Mouse (Mus musculus): ENCODE results near the gene Tmem91. TPM values are rescaled to one million over a fixed set of nuclear protein-coding genes. Genes with fewer than 3 reads are reported as not detected.
A peak's percentile ranks its signal among the peaks of the same experiment; 100 is the strongest.

Tmem91 gene
- polyA plus RNA-seq, 1 experiment from 2014 or later, result 2.7 TPM

DNA sequence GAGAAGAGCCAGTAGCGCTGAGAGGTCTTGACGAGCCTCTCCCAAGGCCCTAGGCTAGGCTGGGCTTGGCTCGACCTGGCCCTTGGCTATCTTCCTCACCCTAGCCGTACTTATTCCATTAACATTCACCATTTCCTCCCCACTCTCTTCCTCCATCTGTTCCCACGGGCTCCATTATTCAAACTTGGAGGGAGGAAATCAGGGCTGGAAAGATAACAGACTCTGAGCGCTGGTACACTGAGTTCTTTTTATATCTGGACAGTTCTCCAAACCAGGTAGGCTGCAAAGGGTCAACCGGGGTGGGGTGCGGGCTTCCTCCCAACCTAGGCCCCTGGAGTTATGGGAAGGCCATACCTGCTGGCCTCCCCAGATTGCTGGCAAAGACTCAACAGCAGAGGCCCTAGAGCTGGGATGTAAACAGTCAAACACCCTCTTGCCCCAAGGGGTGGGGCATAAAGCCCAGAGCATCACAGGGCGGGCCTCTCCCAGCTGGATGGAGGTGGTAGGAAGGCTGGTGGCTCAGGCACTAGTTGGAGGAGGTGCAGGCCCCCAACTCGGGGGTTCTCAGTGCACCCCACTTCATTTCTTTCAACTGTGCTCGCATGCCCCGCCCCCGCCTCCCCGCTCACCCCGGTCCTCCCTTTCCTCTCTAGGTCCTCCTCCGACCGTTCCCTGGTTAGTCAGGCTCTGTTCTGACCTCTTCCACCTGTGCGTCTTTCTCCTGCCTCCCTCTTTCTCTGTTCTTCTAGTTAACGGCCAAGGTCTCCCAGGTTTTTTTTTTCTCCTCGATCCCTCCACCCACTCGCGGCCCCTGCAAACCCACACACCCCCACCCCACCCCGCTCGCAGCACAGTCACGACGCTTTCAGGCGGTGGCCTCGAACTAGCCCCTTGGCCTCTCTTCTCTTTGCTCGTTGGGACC lies 48.2 kb downstream of the Tmem91 start, which contains the start of gene B3gnt8:
B3gnt8 (plus strand) TSS at position 146 of the 922 bp plus-strand sequence.
- H3K4me3 ChIP-seq, result peak within 1 kb of the TSS; percentile 49
- H3K27ac ChIP-seq (replicated peaks), result peak within 1 kb of the TSS; percentile 39; the same call in 1 of the 2 replicates
- DNase-seq (ENCODE audit: low spot score), result no peak
- no peaks in the 10 kb centered on the region for H3K9me3 ChIP-seq (replicated peaks)
- 23% methylated on average over 29 of the region's 29 CpGs for WGBS
- peaks cover 28% of the 10 kb centered on the region for H3K27me3 ChIP-seq (ENCODE audit: low read depth, poor library complexity, severe bottlenecking)
- H3K4me1 ChIP-seq, result peaks cover 16% of the 10 kb centered on the region
- peaks cover 50% of the 10 kb centered on the region for H3K36me3 ChIP-seq

DNA sequence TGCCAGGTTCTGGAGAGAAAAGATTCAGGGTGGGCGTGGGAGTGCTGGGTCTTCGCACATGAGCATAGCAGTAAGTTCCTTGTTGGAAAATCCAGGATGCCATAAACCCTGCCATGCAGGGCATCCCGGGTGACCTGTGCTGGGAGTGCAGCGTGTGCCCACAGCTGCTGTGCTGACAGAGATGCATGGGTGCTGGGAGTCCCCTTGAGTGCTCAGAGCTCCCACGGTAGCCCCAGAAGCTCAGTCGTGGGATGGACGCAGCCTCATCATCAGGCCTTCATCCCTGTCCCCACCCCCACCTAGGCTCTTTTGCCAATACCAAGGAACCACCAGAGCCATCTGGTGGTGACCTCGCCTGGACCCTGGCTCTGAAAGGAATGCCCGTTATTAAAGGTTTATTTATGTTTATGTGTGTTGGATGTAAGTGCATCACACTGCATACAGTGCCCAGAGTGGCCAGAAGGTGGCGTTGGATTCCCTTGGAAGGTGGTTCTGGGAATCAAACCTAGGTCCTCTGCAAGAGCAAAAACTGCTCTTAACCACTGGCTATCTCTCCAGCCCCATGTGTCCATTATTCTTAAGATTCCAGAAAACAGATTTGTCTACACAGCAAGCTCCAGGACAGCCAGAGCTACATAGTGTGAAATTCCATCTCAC lies 49.2 kb downstream of the Tmem91 start:
- Histone ChIP-seq H3K27ac (replicated peaks) (no peak overlapping the region), H3K4me1 (peaks cover 16% of the 10 kb centered on the region), H3K4me3 (no peak overlapping the region), H3K9me3 (replicated peaks) (no peaks in the 10 kb centered on the region), H3K36me3 (peaks cover 40% of the 10 kb centered on the region), H3K27me3 (ENCODE audit: low read depth, poor library complexity, severe bottlenecking) (peaks cover 28% of the 10 kb centered on the region)
- 78% methylated on average over 10 of the region's 10 CpGs for WGBS
- no peak for DNase-seq (ENCODE audit: low spot score)

DNA sequence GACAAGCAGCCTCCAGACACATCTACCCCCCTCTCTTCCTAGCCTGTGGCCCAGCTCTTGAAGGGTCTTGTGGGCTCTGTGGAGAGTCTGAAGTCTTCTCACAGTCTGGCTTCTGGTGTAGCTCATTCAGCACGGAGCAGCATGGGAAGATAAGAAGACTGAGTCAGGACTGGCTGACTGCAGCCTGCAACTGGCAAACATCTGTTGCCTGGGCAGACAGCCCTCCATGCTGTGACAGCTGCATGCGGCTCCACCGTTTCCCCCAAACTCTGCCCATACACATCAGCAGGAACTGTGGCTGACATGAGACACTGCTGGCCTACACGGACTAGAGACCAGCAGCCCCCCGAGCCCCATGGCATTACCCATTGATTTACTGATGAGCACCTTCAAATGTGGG lies 50.1 kb downstream of the Tmem91 start:
- WGBS, result 85% methylated on average over 5 of the region's 5 CpGs
- Histone ChIP-seq H3K4me3 (no peak overlapping the region), H3K36me3 (peaks cover 31% of the 10 kb centered on the region), H3K9me3 (replicated peaks) (no peaks in the 10 kb centered on the region), H3K27me3 (ENCODE audit: low read depth, poor library complexity, severe bottlenecking) (peaks cover 28% of the 10 kb centered on the region), H3K4me1 (peaks cover 20% of the 10 kb centered on the region), H3K27ac (replicated peaks) (no peak overlapping the region)
- DNase-seq (ENCODE audit: low spot score), result no peak

DNA sequence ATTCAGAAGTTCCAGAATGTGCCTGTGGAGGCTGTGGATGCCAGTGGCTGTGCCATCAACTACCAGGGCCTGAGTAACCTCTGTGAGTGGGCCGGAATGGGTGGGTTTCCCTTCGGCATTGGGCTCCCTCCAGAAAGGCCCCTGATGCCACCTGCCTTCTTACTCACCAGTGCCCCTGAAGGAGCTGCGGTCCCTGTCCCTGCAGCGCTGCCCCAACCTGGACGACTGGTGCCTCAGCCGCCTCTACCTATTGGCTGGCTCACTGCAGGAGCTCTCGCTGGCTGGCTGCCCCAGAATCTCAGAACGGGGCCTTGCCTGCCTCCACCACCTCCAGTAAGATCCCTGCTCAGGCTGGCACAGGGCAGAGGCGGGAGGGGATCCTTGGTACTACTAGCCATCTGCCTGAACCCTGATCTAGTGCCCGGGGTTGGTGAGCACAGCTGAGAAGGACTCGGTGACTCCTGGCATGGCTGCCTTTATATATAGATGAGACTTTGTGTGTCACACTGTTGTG lies 51.1 kb downstream of the Tmem91 start:
- 88% methylated on average over 11 of the region's 11 CpGs for WGBS
- H3K9me3 ChIP-seq (replicated peaks), result no peaks in the 10 kb centered on the region
- DNase-seq (ENCODE audit: low spot score), result no peak
- H3K27me3 ChIP-seq (ENCODE audit: low read depth, poor library complexity, severe bottlenecking), result peaks cover 25% of the 10 kb centered on the region
- H3K27ac ChIP-seq (replicated peaks), result no peak overlapping the region
- no peak overlapping the region for H3K4me3 ChIP-seq
- peaks cover 28% of the 10 kb centered on the region for H3K4me1 ChIP-seq
- H3K36me3 ChIP-seq, result peaks cover 24% of the 10 kb centered on the region

DNA sequence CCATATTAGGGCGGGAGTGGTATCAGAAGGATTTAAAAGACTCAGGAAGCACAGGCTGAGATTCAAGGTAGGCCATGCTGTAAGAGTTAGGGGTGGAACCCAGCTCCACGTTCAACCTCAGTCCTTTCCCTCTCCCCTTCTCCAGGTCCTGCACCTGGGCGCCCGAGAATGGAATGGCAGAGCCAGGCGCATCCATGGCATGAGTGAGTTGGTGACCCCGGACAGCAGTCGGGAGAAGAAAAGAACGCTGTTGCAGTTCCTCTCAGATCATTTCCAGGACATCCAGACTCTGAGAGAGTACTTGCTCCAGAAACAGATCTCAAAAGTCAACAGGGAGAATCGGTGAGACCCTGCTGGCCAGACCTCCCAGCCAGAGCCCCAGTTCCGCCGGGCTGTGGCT lies 54.2 kb downstream of the Tmem91 start:
- H3K36me3 ChIP-seq, result peaks cover 20% of the 10 kb centered on the region
- 93% methylated on average over 11 of the region's 11 CpGs for WGBS

DNA sequence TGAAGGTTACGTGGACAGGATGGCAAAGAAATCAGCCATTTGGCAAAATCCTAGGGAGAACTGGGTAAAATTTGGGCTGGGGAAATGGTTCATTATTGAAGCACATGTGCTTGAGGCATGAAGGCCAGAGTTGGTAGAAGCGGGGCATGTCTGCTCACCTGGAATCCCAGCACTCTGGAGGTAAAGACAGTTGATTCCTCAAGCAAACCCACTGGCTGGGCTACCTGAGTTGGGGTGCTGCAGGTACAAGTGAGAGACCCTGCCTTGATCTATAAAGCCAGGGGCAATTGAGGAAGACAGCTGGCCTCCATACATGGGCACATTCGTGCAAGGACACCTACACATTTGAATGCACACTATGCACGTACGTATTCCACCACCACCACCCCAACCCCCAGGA lies 54.9 kb downstream of the Tmem91 start:
- H3K4me3 ChIP-seq, result peak overlapping the region; percentile 72
- DNase-seq (ENCODE audit: low spot score), result no peak
- no peaks in the 10 kb centered on the region for H3K9me3 ChIP-seq (replicated peaks)
- peaks cover 17% of the 10 kb centered on the region for H3K36me3 ChIP-seq
- no peak overlapping the region for H3K27ac ChIP-seq (replicated peaks)
- peaks cover 15% of the 10 kb centered on the region for H3K4me1 ChIP-seq
- WGBS, result 88% methylated on average over 5 of the region's 5 CpGs
- H3K27me3 ChIP-seq (ENCODE audit: low read depth, poor library complexity, severe bottlenecking), result no peaks in the 10 kb centered on the region

More for the DNA sequence above, 54.2 kb downstream of the Tmem91 start:
- Histone ChIP-seq H3K9me3 (replicated peaks) (no peaks in the 10 kb centered on the region), H3K4me1 (peaks cover 15% of the 10 kb centered on the region), H3K27ac (replicated peaks) (no peak overlapping the region), H3K27me3 (ENCODE audit: low read depth, poor library complexity, severe bottlenecking) (no peaks in the 10 kb centered on the region), H3K4me3 (no peak overlapping the region)
- DNase-seq (ENCODE audit: low spot score), result no peak

DNA sequence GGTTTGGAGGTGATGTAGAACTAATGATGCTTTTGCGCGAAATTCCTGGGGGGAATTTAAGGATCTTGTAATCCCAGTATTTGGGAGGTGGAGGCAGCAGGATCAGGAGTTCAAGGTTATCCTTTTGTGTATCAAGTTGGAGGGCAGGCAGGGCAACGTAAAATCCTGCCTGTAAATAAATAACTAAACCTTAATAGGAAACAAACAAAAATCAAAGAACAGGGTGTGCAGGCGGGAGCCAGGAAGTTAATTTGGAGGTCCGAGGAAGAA lies 55.3 kb downstream of the Tmem91 start:
- Histone ChIP-seq H3K27me3 (ENCODE audit: low read depth, poor library complexity, severe bottlenecking) (no peaks in the 10 kb centered on the region), H3K36me3 (peaks cover 13% of the 10 kb centered on the region), H3K4me1 (peaks cover 15% of the 10 kb centered on the region), H3K4me3 (peak overlapping the region; percentile 72), H3K27ac (replicated peaks) (peak overlapping the region; percentile 75), H3K9me3 (replicated peaks) (no peaks in the 10 kb centered on the region)
- WGBS, result 24% methylated on average over 5 of the region's 5 CpGs
- DNase-seq (ENCODE audit: low spot score), result no peak

Other genes starting within 250 kb of the Tmem91 start
- gene Ceacam1, start 197.6 kb downstream of the Tmem91 start, polyA plus RNA-seq (2016; fragmentation: Nextera tagmentation; extraction: Ambion mirVana), result 0.53 and 0.61 TPM in 2 replicates
- not detected in 2 replicates for gene Ceacam2, start 135.3 kb downstream of the Tmem91 start, polyA plus RNA-seq (2016; fragmentation: Nextera tagmentation; extraction: Ambion mirVana)
- not detected in 2 replicates for gene Erich4, start 59.3 kb downstream of the Tmem91 start, polyA plus RNA-seq (2016; fragmentation: Nextera tagmentation; extraction: Ambion mirVana)
- 22.8 and 24.9 TPM in 2 replicates for gene Dmac2, start 55.8 kb downstream of the Tmem91 start, polyA plus RNA-seq (2016; fragmentation: Nextera tagmentation; extraction: Ambion mirVana)
- 0.43 and 1.1 TPM in 2 replicates for gene B3gnt8, start 48.5 kb downstream of the Tmem91 start, polyA plus RNA-seq (2016; fragmentation: Nextera tagmentation; extraction: Ambion mirVana)
- 45.2 and 48.2 TPM in 2 replicates for gene Bckdha, start 16.2 kb downstream of the Tmem91 start, polyA plus RNA-seq (2016; fragmentation: Nextera tagmentation; extraction: Ambion mirVana)
- 65.0 and 81.4 TPM in 2 replicates for gene Exosc5, start 16.0 kb downstream of the Tmem91 start, polyA plus RNA-seq (2016; fragmentation: Nextera tagmentation; extraction: Ambion mirVana)
- gene B9d2, start 5.6 kb upstream of the Tmem91 start, polyA plus RNA-seq (2016; fragmentation: Nextera tagmentation; extraction: Ambion mirVana), result 38.9 TPM in 2 replicates
- 0.98 and 1.7 TPM in 2 replicates for gene Tgfb1, start 11.8 kb upstream of the Tmem91 start, polyA plus RNA-seq (2016; fragmentation: Nextera tagmentation; extraction: Ambion mirVana)
- 30.1 and 33.3 TPM in 2 replicates for gene Ccdc97, start 43.9 kb upstream of the Tmem91 start, polyA plus RNA-seq (2016; fragmentation: Nextera tagmentation; extraction: Ambion mirVana)
- gene Hnrnpul1, start 79.6 kb upstream of the Tmem91 start, polyA plus RNA-seq (2016; fragmentation: Nextera tagmentation; extraction: Ambion mirVana), result 55.2 and 61.8 TPM in 2 replicates
- gene Axl, start 113.5 kb upstream of the Tmem91 start, polyA plus RNA-seq (2016; fragmentation: Nextera tagmentation; extraction: Ambion mirVana), result 16.5 and 21.6 TPM in 2 replicates
- gene Cyp2s1, start 141.7 kb upstream of the Tmem91 start, polyA plus RNA-seq (2016; fragmentation: Nextera tagmentation; extraction: Ambion mirVana), result 0.25 and 0.34 TPM in 2 replicates
- not detected in 2 replicates for gene Cyp2b10, start 222.5 kb upstream of the Tmem91 start, polyA plus RNA-seq (2016; fragmentation: Nextera tagmentation; extraction: Ambion mirVana)